Mouse (Mus musculus): Measurements from ENCODE around the gene Galntl5. TPM values are rescaled to one million over a fixed set of nuclear protein-coding genes. Genes with fewer than 3 reads are reported as not detected.

Galntl5 gene
- polyA plus RNA-seq, 2 experiments: not detected

GRCm38 (mm10) chr5:25179284-25179683 lies 2.0 kb upstream of the Galntl5 start:
- no peak for TF ChIP-seq POLR2A (IDR thresholded peaks at IDR 0.05; ENCODE audit: borderline replicate concordance, extremely low read depth, insufficient read depth, insufficient read length)
- WGBS: 93% methylated on average over 4 of the region's 4 CpGs
- Histone ChIP-seq H3K4me3 (replicated peaks; ENCODE audit: low read length) (no peak overlapping the region), H3K4me1 (ENCODE audit: control insufficient read depth, insufficient read depth, low read length) (no peaks in the 10 kb centered on the region), H3K9me3 (ENCODE audit: control insufficient read depth, low read length) (no peaks in the 10 kb centered on the region), H3K9ac (ENCODE audit: low read depth, low read length, severe bottlenecking) (no peak overlapping the region), H3K27ac (replicated peaks; ENCODE audit: low read depth, low read length) (no peak overlapping the region), H3K4me2 (replicated peaks; ENCODE audit: low read depth, low read length, severe bottlenecking) (no peak overlapping the region), H3K36me3 (ENCODE audit: control insufficient read depth, insufficient read depth, low read length) (no peaks in the 10 kb centered on the region), H3K27me3 (ENCODE audit: control insufficient read depth, insufficient read depth, low read length) (no peaks in the 10 kb centered on the region)
- DNase-seq (ENCODE audit: low spot score) (no peak), ATAC-seq (ENCODE audit: low FRiP score, low read depth) (no peak)

- no peak overlapping the region for H3K4me3 ChIP-seq (replicated peaks; ENCODE audit: low read length)
- H3K36me3 ChIP-seq (ENCODE audit: control insufficient read depth, insufficient read depth, low read length): no peaks in the 10 kb centered on the region
- ATAC-seq (ENCODE audit: low FRiP score, low read depth) (no peak), DNase-seq (ENCODE audit: low spot score) (no peak)
- no peak overlapping the region for H3K9ac ChIP-seq (ENCODE audit: low read depth, low read length, severe bottlenecking)
- no peaks in the 10 kb centered on the region for H3K9me3 ChIP-seq (ENCODE audit: control insufficient read depth, low read length)
- H3K27me3 ChIP-seq (ENCODE audit: control insufficient read depth, insufficient read depth, low read length): no peaks in the 10 kb centered on the region
- H3K4me2 ChIP-seq (replicated peaks; ENCODE audit: low read depth, low read length, severe bottlenecking): no peak overlapping the region
- WGBS: 85% methylated on average over 3 of the region's 3 CpGs
- no peak for TF ChIP-seq POLR2A (IDR thresholded peaks at IDR 0.05; ENCODE audit: borderline replicate concordance, extremely low read depth, insufficient read depth, insufficient read length)
- H3K4me1 ChIP-seq (ENCODE audit: control insufficient read depth, insufficient read depth, low read length): no peaks in the 10 kb centered on the region
- H3K27ac ChIP-seq (replicated peaks; ENCODE audit: low read depth, low read length): no peak overlapping the region
Measured at GRCm38 (mm10) chr5:25179936-25180488, 1.2 kb upstream of the Galntl5 start.

DNA sequence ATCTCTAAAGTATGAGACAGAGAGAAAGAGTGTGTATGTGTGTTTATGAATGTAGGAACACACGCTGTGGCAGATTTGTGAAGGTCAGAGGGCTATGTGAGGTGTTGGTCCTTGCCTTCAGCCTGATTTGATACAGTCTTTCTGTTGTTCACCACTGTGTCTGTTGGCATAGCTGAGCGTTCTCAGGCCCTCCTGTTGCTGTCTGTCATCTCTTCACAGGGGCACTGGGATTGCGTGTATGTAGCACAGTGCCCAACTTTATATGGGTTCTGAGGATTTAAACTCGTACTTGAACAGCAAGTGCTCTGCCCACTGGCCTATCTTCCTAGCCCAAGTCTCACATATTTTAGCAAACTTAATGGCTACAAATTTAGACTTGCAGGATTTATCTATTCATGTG lies 2.3 kb downstream of the Galntl5 start:
- WGBS: 77% methylated on average over 4 of the region's 4 CpGs

GRCm38 (mm10) chr5:25184594-25184993 lies 3.3 kb downstream of the Galntl5 start:
- Histone ChIP-seq H3K36me3 (ENCODE audit: control insufficient read depth, insufficient read depth, low read length) (no peaks in the 10 kb centered on the region), H3K4me1 (ENCODE audit: control insufficient read depth, insufficient read depth, low read length) (no peaks in the 10 kb centered on the region), H3K27ac (replicated peaks; ENCODE audit: low read depth, low read length) (no peak overlapping the region), H3K9me3 (ENCODE audit: control insufficient read depth, low read length) (no peaks in the 10 kb centered on the region), H3K4me2 (replicated peaks; ENCODE audit: low read depth, low read length, severe bottlenecking) (no peak overlapping the region), H3K27me3 (ENCODE audit: control insufficient read depth, insufficient read depth, low read length) (no peaks in the 10 kb centered on the region), H3K4me3 (replicated peaks; ENCODE audit: low read length) (no peak overlapping the region), H3K9ac (ENCODE audit: low read depth, low read length, severe bottlenecking) (no peak overlapping the region)
- ATAC-seq (ENCODE audit: low FRiP score, low read depth) (no peak), DNase-seq (ENCODE audit: low spot score) (no peak)
- TF ChIP-seq POLR2A (IDR thresholded peaks at IDR 0.05; ENCODE audit: borderline replicate concordance, extremely low read depth, insufficient read depth, insufficient read length): no peak
- 68% methylated on average over 2 of the region's 2 CpGs for WGBS

More for the DNA sequence above, 2.3 kb downstream of the Galntl5 start:
- no peak for ATAC-seq (ENCODE audit: low FRiP score, low read depth)
- no peak for TF ChIP-seq POLR2A (IDR thresholded peaks at IDR 0.05; ENCODE audit: borderline replicate concordance, extremely low read depth, insufficient read depth, insufficient read length)
- DNase-seq (ENCODE audit: low spot score): peak; percentile 9
- Histone ChIP-seq H3K4me1 (ENCODE audit: control insufficient read depth, insufficient read depth, low read length) (no peaks in the 10 kb centered on the region), H3K27me3 (ENCODE audit: control insufficient read depth, insufficient read depth, low read length) (no peaks in the 10 kb centered on the region), H3K9me3 (ENCODE audit: control insufficient read depth, low read length) (no peaks in the 10 kb centered on the region), H3K36me3 (ENCODE audit: control insufficient read depth, insufficient read depth, low read length) (no peaks in the 10 kb centered on the region), H3K4me3 (replicated peaks; ENCODE audit: low read length) (no peak overlapping the region), H3K9ac (ENCODE audit: low read depth, low read length, severe bottlenecking) (no peak overlapping the region), H3K4me2 (replicated peaks; ENCODE audit: low read depth, low read length, severe bottlenecking) (no peak overlapping the region), H3K27ac (replicated peaks; ENCODE audit: low read depth, low read length) (no peak overlapping the region)

- no peaks in the 10 kb centered on the region for H3K36me3 ChIP-seq (ENCODE audit: control insufficient read depth, insufficient read depth, low read length)
- H3K27ac ChIP-seq (replicated peaks; ENCODE audit: low read depth, low read length): no peak overlapping the region
- no peaks in the 10 kb centered on the region for H3K4me1 ChIP-seq (ENCODE audit: control insufficient read depth, insufficient read depth, low read length)
- H3K27me3 ChIP-seq (ENCODE audit: control insufficient read depth, insufficient read depth, low read length): no peaks in the 10 kb centered on the region
- no peak for DNase-seq (ENCODE audit: low spot score)
- H3K9ac ChIP-seq (ENCODE audit: low read depth, low read length, severe bottlenecking): no peak overlapping the region
- ATAC-seq (ENCODE audit: low FRiP score, low read depth): no peak
- H3K4me2 ChIP-seq (replicated peaks; ENCODE audit: low read depth, low read length, severe bottlenecking): no peak overlapping the region
- TF ChIP-seq POLR2A (IDR thresholded peaks at IDR 0.05; ENCODE audit: borderline replicate concordance, extremely low read depth, insufficient read depth, insufficient read length): no peak
- H3K9me3 ChIP-seq (ENCODE audit: control insufficient read depth, low read length): no peaks in the 10 kb centered on the region
- no peak overlapping the region for H3K4me3 ChIP-seq (replicated peaks; ENCODE audit: low read length)
Measured at GRCm38 (mm10) chr5:25187727-25188126, 6.5 kb downstream of the Galntl5 start.

GRCm38 (mm10) chr5:25188802-25189201 lies 7.5 kb downstream of the Galntl5 start:
- Histone ChIP-seq H3K27ac (replicated peaks; ENCODE audit: low read depth, low read length) (no peak overlapping the region), H3K4me2 (replicated peaks; ENCODE audit: low read depth, low read length, severe bottlenecking) (no peak overlapping the region), H3K4me1 (ENCODE audit: control insufficient read depth, insufficient read depth, low read length) (no peaks in the 10 kb centered on the region), H3K36me3 (ENCODE audit: control insufficient read depth, insufficient read depth, low read length) (no peaks in the 10 kb centered on the region), H3K4me3 (replicated peaks; ENCODE audit: low read length) (no peak overlapping the region), H3K9ac (ENCODE audit: low read depth, low read length, severe bottlenecking) (no peak overlapping the region), H3K27me3 (ENCODE audit: control insufficient read depth, insufficient read depth, low read length) (no peaks in the 10 kb centered on the region), H3K9me3 (ENCODE audit: control insufficient read depth, low read length) (no peaks in the 10 kb centered on the region)
- no peak for ATAC-seq (ENCODE audit: low FRiP score, low read depth)
- DNase-seq (ENCODE audit: low spot score): no peak
- no peak for TF ChIP-seq POLR2A (IDR thresholded peaks at IDR 0.05; ENCODE audit: borderline replicate concordance, extremely low read depth, insufficient read depth, insufficient read length)
- 44% methylated on average over 1 of the region's 1 CpGs for WGBS
